Mouse (Mus musculus) ES-Bruce4 (cell line): ENCODE data around the gene Guca1a. TPM values are rescaled to one million over a fixed set of nuclear protein-coding genes. Genes with fewer than 3 reads are reported as not detected.
"Not testable (repeated sequence)": the region's sequence is repeated elsewhere in the genome, so short reads cannot be mapped to it uniquely, and the experiment has no call there.

Source experiments
- H3K27ac ChIP-seq: 2 replicates; pipeline ENCODE4 v1.5.1; 2012; ENCODE audit warnings: low read length, inconsistent platforms; ENCODE audit not compliant: insufficient read depth
- H3K27me3 ChIP-seq: 2 replicates; pipeline ENCODE4 v1.6.1; 2012; ENCODE audit warnings: mild to moderate bottlenecking, low read length, inconsistent platforms; ENCODE audit not compliant: control insufficient read depth, poor library complexity, insufficient read depth, severe bottlenecking
- H3K36me3 ChIP-seq: 2 replicates; pipeline ENCODE4 v1.6.1; 2012; ENCODE audit warnings: inconsistent platforms, mild to moderate bottlenecking, low read length, moderate library complexity; ENCODE audit not compliant: control insufficient read depth, poor library complexity, insufficient read depth, severe bottlenecking
- H3K4me1 ChIP-seq: one replicate; pipeline ENCODE4 v1.8.1; 2011; ENCODE audit warnings: low read length; ENCODE audit not compliant: control insufficient read depth, insufficient read depth
- H3K4me3 ChIP-seq: 2 replicates; pipeline ENCODE4 v1.5.1; 2011; ENCODE audit warnings: low read depth, mild to moderate bottlenecking, low read length
- H3K9ac ChIP-seq: 2 replicates; pipeline ENCODE4 v1.6.1; 2012; ENCODE audit warnings: low read depth, mild to moderate bottlenecking, inconsistent platforms; ENCODE audit not compliant: poor library complexity, severe bottlenecking
- H3K9me3 ChIP-seq: replicated peaks from 2 replicates; pipeline ENCODE4 v1.6.1; 2012; ENCODE audit warnings: mild to moderate bottlenecking, low read length, inconsistent platforms; ENCODE audit not compliant: control insufficient read depth, poor library complexity, insufficient read depth, severe bottlenecking
- CTCF ChIP-seq: IDR thresholded peaks from one replicate; pipeline ENCODE4 v1.8.1; 2011; ENCODE audit warnings: low read depth, low read length
- EP300 ChIP-seq: IDR thresholded peaks from 2 replicates; pipeline ENCODE4 v1.6.1; 2011; ENCODE audit warnings: low read depth, low read length; ENCODE audit not compliant: insufficient read depth
- POLR2A ChIP-seq: IDR thresholded peaks from one replicate; pipeline ENCODE4 v1.8.1; 2011; ENCODE audit warnings: low read length; ENCODE audit not compliant: insufficient read depth
- polyA plus RNA-seq: library from polyadenylated mRNA; stranded (reverse); fragments of >200 nt; gene quantifications from 2 replicates; pipeline ENCODE4 v1.2.4, GENCODE M21; 2011; ENCODE audit warnings: low read depth; ENCODE audit not compliant: missing spikeins, insufficient read depth, insufficient read length

The Guca1a gene
- polyA plus RNA-seq, 1 experiment, result 4.7 TPM

GRCm38 (mm10) chr17:47421566-47421965 is 21.2 kb upstream of the Guca1a start:
- Histone ChIP-seq H3K27ac (no peak overlapping the region), H3K9ac (no peak overlapping the region), H3K4me1 (peaks cover 2% of the 10 kb centered on the region), H3K4me3 (no peak overlapping the region), H3K36me3 (no peaks in the 10 kb centered on the region), H3K9me3 (no peaks in the 10 kb centered on the region), H3K27me3 (no peaks in the 10 kb centered on the region)
- TF ChIP-seq EP300 (0 out of 2 replicates have a peak, but pooled peaks have one; percentile 43), POLR2A (no peak), CTCF (no peak)

GRCm38 (mm10) chr17:47420195-47420594 is 19.8 kb upstream of the Guca1a start:
- Histone ChIP-seq H3K4me3 (no peak overlapping the region), H3K27me3 (no peaks in the 10 kb centered on the region), H3K4me1 (peaks cover 2% of the 10 kb centered on the region), H3K9me3 (no peaks in the 10 kb centered on the region), H3K9ac (no peak overlapping the region), H3K27ac (no peak overlapping the region), H3K36me3 (no peaks in the 10 kb centered on the region)
- TF ChIP-seq POLR2A, result no peak
- TF ChIP-seq EP300, result peak; percentile 75

- not testable (repeated sequence) for H3K36me3 ChIP-seq, H3K9ac ChIP-seq, H3K27me3 ChIP-seq, H3K4me1 ChIP-seq, H3K9me3 ChIP-seq, H3K27ac ChIP-seq
- H3K4me3 ChIP-seq, result peak overlapping the region; percentile 25
These were observed 9.8 kb upstream of the Guca1a start for GRCm38 (mm10) chr17:47409897-47410861.

GRCm38 (mm10) chr17:47408558-47408898 is 8.1 kb upstream of the Guca1a start:
- H3K9me3 ChIP-seq, result no peaks in the 10 kb centered on the region
- TF ChIP-seq POLR2A (no peak), EP300 (no peak), CTCF (peak; percentile 77)
- no peak overlapping the region for H3K27ac ChIP-seq
- H3K4me1 ChIP-seq, result no peaks in the 10 kb centered on the region
- peaks cover 4% of the 10 kb centered on the region; the same call in 1 of the 2 replicates for H3K27me3 ChIP-seq
- H3K4me3 ChIP-seq, result no peak overlapping the region
- H3K9ac ChIP-seq, result no peak overlapping the region
- no peaks in the 10 kb centered on the region for H3K36me3 ChIP-seq

- Histone ChIP-seq H3K9ac (no peak overlapping the region), H3K9me3 (no peaks in the 10 kb centered on the region), H3K27ac (no peak overlapping the region), H3K36me3 (no peaks in the 10 kb centered on the region), H3K27me3 (peaks cover 4% of the 10 kb centered on the region; the same call in 1 of the 2 replicates), H3K4me3 (no peak overlapping the region), H3K4me1 (no peaks in the 10 kb centered on the region)
- no peak for TF ChIP-seq CTCF
- no peak for TF ChIP-seq POLR2A
- no peak for TF ChIP-seq EP300
These were observed 7.6 kb upstream of the Guca1a start for GRCm38 (mm10) chr17:47407717-47408557.

GRCm38 (mm10) chr17:47399091-47399490 is 1.3 kb downstream of the Guca1a start:
- Histone ChIP-seq H3K9me3 (no peaks in the 10 kb centered on the region), H3K27me3 (no peaks in the 10 kb centered on the region), H3K36me3 (no peaks in the 10 kb centered on the region), H3K4me1 (no peaks in the 10 kb centered on the region), H3K9ac (no peak overlapping the region), H3K27ac (no peak overlapping the region), H3K4me3 (no peak overlapping the region)
- no peak for TF ChIP-seq POLR2A
- TF ChIP-seq EP300, result no peak
- no peak for TF ChIP-seq CTCF
